Mouse (Mus musculus): Measurements from ENCODE around the gene Rplp1.

The Rplp1 gene

GRCm38 (mm10) chr9:61878889-61879288, 35.5 kb downstream of the Rplp1 start:
- in situ Hi-C loops (cut with MboI, MseI) = no loop called here

- in situ Hi-C loops (cut with MboI, MseI) = no loop called here
These were observed 36.8 kb downstream of the Rplp1 start for GRCm38 (mm10) chr9:61877373-61878112.

- in situ Hi-C loops (cut with MboI, MseI) = no loop called here
These were observed 41.0 kb downstream of the Rplp1 start for GRCm38 (mm10) chr9:61873325-61873724.

- in situ Hi-C loops (cut with MboI, MseI) = no loop called here
These were observed 41.9 kb downstream of the Rplp1 start for GRCm38 (mm10) chr9:61872246-61872941.

GRCm38 (mm10) chr9:61871839-61872238, 42.5 kb downstream of the Rplp1 start:
- in situ Hi-C loops (cut with MboI, MseI) = no loop called here

GRCm38 (mm10) chr9:61867659-61868058, 46.7 kb downstream of the Rplp1 start:
- in situ Hi-C loops (cut with MboI, MseI) = loop anchor here (10.0 kb wide), 1 partner anchor 813 kb away; no protein-coding TSS in a partner anchor
